Mouse (Mus musculus) liver, embryonic 12.5 days (tissue): ENCODE data around the gene Dnah2. TPM values are rescaled to one million over a fixed set of nuclear protein-coding genes. Genes with fewer than 3 reads are reported as not detected.

ENCODE experiments used
- ATAC-seq: fragments of 200-750 bp; cut with Nextera tagmentation; 2 replicates; pipeline ENCODE4 v1.8.0; 2017; ENCODE audit warnings: moderate number of reproducible peaks, mild to moderate bottlenecking, moderate library complexity
- H3K27ac ChIP-seq: fragments of 300-500 bp; sonication (generic); 2 replicates; pipeline ENCODE4 v1.5.1; 2016; ENCODE audit warnings: mild to moderate bottlenecking
- H3K27me3 ChIP-seq: fragments of 300-500 bp; sonication (generic); replicated peaks from 2 replicates; pipeline ENCODE4 v1.6.1; 2016; ENCODE audit warnings: mild to moderate bottlenecking, moderate library complexity
- H3K36me3 ChIP-seq: fragments of 300-500 bp; sonication (generic); 2 replicates; pipeline ENCODE4 v1.6.1; 2016; ENCODE audit warnings: mild to moderate bottlenecking, moderate library complexity
- H3K4me1 ChIP-seq: fragments of 300-500 bp; sonication (generic); 2 replicates; pipeline ENCODE4 v1.6.1; 2016
- H3K4me2 ChIP-seq: fragments of 300-500 bp; sonication (generic); 2 replicates; pipeline ENCODE4 v1.6.1; 2016; ENCODE audit warnings: mild to moderate bottlenecking, moderate library complexity
- H3K4me3 ChIP-seq: fragments of 300-500 bp; sonication (generic); 2 replicates; pipeline ENCODE4 v1.5.1; 2016; ENCODE audit warnings: mild to moderate bottlenecking, moderate library complexity
- H3K9ac ChIP-seq: fragments of 300-500 bp; sonication (generic); 2 replicates; pipeline ENCODE4 v1.6.1; 2016; ENCODE audit warnings: mild to moderate bottlenecking, moderate library complexity
- H3K9me3 ChIP-seq: fragments of 300-500 bp; sonication (generic); replicated peaks from 2 replicates; pipeline ENCODE4 v1.6.1; 2016; ENCODE audit warnings: mild to moderate bottlenecking, moderate library complexity
- WGBS: fragments of 180-500 bp; shearing (Covaris S2); methylation state at CpG from one replicate; pipeline ENCODE4 v1.1.7; 2016; ENCODE audit not compliant: insufficient replicate concordance; 5-methylcytosine and 5-hydroxymethylcytosine counted together
- polyA plus RNA-seq: library from polyadenylated mRNA; unstranded; fragments of >200 nt; fragmentation: Nextera tagmentation; extraction: Ambion mirVana; gene quantifications from 2 replicates; pipeline ENCODE4 v1.2.1, GENCODE M21; 2016

Gene Dnah2
- polyA plus RNA-seq, 1 experiment from 2014 or later = 0.06 TPM

DNA sequence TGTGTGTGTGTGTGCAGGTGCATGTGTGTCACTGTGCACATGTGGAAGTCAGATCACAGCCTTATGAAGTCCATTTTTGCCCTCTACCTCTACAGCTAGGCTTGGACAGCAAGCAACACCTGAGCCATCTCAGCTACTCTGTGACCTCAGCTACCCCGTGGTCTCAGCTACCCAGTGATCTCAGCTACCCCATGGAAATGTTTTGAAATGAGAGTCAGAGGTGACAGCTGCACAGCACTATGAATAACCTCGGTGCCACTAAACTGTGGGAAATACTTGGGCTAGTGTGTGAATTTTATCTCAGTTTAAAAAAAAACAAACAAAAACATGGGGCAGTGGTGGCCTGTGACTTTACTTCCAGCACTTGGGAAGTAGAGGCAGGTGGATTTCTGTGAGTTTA lies 58.0 kb downstream of the Dnah2 start:
- Histone ChIP-seq H3K4me2 (no peak overlapping the region), H3K27ac (no peak overlapping the region), H3K4me1 (peaks cover 7% of the 10 kb centered on the region), H3K9ac (no peak overlapping the region), H3K36me3 (no peaks in the 10 kb centered on the region), H3K9me3 (no peaks in the 10 kb centered on the region), H3K27me3 (peaks cover 5% of the 10 kb centered on the region; the same call in 1 of the 2 replicates), H3K4me3 (no peak overlapping the region)
- ATAC-seq = no peak
- 63% methylated on average over 2 of the region's 2 CpGs for WGBS

DNA sequence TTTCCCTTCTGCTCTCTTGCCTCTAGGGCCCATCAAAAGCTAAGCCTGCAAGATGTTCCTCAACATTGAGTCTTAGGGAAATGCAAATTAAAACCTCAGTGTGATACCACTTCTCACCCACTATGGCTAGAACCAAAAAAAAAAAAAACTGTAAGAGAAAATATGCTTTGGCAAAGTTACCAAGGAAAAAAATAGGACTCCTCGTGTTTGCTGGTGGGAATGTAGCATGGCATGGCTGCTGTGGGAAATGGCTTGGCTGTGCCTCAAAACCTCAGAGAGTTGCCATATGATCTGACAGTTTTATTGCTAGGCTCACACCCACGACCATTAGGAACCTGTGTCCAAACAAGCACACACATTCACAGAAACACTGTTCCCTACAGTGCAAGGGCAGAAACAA lies 61.4 kb downstream of the Dnah2 start:
- no peak for ATAC-seq
- no peaks in the 10 kb centered on the region; the same call in 1 of the 2 replicates for H3K27me3 ChIP-seq
- H3K4me3 ChIP-seq = no peak overlapping the region
- peaks cover 7% of the 10 kb centered on the region for H3K4me1 ChIP-seq
- H3K9me3 ChIP-seq = no peaks in the 10 kb centered on the region
- WGBS = 66% methylated on average over 2 of the region's 2 CpGs
- H3K36me3 ChIP-seq = no peaks in the 10 kb centered on the region
- no peak overlapping the region for H3K4me2 ChIP-seq
- H3K9ac ChIP-seq = no peak overlapping the region
- no peak overlapping the region for H3K27ac ChIP-seq

DNA sequence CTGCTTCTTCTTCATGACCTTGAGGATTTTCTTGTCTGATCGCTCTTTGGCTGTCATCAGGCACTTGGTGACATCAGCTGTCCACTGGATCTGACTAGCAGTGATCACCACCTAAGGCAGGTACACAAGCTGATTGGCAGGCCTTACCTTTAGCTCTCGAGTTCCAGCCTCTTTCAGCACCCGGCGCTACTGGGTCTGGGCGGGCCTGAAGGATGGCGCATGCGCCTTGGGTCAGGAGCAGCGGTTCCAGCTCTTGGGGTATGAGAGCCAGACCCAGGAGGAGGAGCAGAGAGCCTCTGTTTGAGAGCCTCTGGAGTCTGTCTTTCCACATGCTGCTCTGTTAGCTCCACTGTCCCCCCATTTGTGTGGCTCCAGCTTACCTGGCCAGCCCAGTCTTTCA lies 71.3 kb downstream of the Dnah2 start:
- Histone ChIP-seq H3K36me3 (no peaks in the 10 kb centered on the region), H3K4me1 (peaks cover 11% of the 10 kb centered on the region), H3K27ac (no peak overlapping the region), H3K4me3 (no peak overlapping the region), H3K27me3 (peaks cover 8% of the 10 kb centered on the region; the same call in 1 of the 2 replicates), H3K9ac (no peak overlapping the region), H3K4me2 (no peak overlapping the region), H3K9me3 (no peaks in the 10 kb centered on the region)
- ATAC-seq = no peak
- 73% methylated on average over 8 of the region's 8 CpGs for WGBS

DNA sequence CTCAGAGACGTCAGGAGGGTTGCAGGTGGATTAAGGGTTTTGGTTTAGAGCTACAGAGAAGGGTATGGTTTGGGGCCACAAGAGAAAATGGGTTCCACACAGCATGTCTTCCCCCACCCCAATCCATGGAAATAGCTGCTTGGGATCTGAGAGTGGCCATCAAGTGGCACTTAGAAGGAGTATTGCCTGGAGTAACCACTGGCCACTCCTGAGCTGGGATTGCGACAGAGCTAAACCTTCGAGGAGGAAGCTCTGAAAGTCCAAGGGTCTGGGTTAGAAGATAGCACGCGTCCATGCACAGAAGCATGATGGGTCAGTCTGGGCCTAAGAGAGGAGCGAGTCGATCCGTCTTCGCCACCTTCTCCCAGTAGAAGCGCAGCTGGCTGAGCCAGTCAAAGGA lies 72.1 kb downstream of the Dnah2 start:
- no peaks in the 10 kb centered on the region for H3K36me3 ChIP-seq
- H3K4me1 ChIP-seq = peaks cover 11% of the 10 kb centered on the region
- H3K27ac ChIP-seq = no peak overlapping the region
- ATAC-seq = no peak
- peaks cover 15% of the 10 kb centered on the region for H3K27me3 ChIP-seq
- no peak overlapping the region for H3K9ac ChIP-seq
- H3K9me3 ChIP-seq = no peaks in the 10 kb centered on the region
- no peak overlapping the region for H3K4me2 ChIP-seq
- H3K4me3 ChIP-seq = no peak overlapping the region
- WGBS = 70% methylated on average over 10 of the region's 10 CpGs

DNA sequence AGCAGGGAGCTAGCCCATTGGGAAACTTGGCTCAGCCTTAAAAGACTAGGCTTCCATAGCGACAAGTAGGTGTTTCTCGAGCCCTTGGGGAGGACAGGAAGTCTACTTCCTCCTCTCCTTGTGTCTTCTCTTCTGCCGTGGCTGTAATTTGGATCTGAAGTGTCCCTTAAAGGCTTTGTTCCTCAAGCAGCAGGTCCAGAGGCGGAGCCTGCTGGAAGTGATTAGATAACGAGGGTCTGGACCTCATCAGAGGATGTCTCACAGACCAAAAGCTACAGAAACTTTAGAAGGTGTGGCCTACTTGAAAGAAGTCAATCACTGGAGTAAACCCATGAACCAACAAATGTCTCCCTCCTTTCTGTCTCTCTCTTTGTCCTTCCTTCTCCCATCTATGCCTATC lies 74.2 kb downstream of the Dnah2 start:
- Histone ChIP-seq H3K9me3 (no peaks in the 10 kb centered on the region), H3K27me3 (peaks cover 32% of the 10 kb centered on the region), H3K9ac (no peak overlapping the region), H3K27ac (no peak overlapping the region), H3K4me2 (no peak overlapping the region), H3K36me3 (no peaks in the 10 kb centered on the region), H3K4me1 (peaks cover 11% of the 10 kb centered on the region), H3K4me3 (no peak overlapping the region)
- 6% methylated on average over 5 of the region's 5 CpGs for WGBS
- ATAC-seq = no peak

DNA sequence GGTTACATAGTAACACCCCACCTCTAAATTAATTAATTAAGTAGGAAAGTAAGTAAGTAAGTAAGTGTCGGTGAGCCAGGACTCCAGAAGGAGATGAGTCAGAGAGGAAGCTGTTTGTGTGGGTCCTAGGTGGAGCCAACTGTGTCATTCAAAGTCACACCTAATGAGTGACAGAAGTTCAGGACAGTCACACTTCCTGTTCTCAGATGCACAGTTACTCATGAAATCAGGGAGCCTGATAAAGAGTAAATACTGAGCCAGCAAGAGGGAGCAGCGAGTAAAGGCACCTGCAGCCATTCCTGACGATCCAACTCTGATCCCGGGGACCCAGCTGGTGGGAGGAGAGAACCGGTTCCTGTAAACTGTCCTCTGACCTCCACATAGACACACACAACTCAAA lies 76.2 kb downstream of the Dnah2 start:
- Histone ChIP-seq H3K36me3 (no peaks in the 10 kb centered on the region), H3K27ac (no peak overlapping the region), H3K4me3 (no peak overlapping the region), H3K9ac (no peak overlapping the region), H3K9me3 (no peaks in the 10 kb centered on the region), H3K4me2 (no peak overlapping the region), H3K27me3 (peaks cover 44% of the 10 kb centered on the region), H3K4me1 (peaks cover 11% of the 10 kb centered on the region)
- WGBS = 45% methylated on average over 5 of the region's 5 CpGs
- no peak for ATAC-seq

DNA sequence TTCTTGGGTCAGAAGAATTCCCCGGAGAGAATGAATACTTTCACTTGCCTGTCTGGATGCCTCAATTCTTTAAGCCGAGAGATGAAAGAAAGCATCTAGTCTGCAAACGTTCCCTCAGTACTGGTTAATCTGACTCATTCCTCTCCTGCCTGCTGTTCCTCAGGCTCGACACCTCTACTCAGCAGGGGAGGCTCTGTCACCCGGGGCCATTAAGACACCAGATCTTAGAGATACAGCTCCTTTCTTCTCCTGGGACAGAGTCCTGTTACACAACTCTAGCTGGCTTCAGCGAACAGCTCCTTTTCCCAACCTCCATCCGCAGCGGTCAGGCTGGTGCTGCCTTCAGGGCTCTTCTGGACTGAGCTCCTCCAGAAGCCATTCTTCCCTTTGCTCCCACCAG lies 77.4 kb downstream of the Dnah2 start:
- Histone ChIP-seq H3K4me1 (peaks cover 11% of the 10 kb centered on the region), H3K4me2 (no peak overlapping the region), H3K27ac (no peak overlapping the region), H3K9me3 (no peaks in the 10 kb centered on the region), H3K9ac (no peak overlapping the region), H3K27me3 (peaks cover 38% of the 10 kb centered on the region), H3K36me3 (no peaks in the 10 kb centered on the region), H3K4me3 (no peak overlapping the region)
- 23% methylated on average over 8 of the region's 8 CpGs for WGBS
- ATAC-seq = no peak

DNA sequence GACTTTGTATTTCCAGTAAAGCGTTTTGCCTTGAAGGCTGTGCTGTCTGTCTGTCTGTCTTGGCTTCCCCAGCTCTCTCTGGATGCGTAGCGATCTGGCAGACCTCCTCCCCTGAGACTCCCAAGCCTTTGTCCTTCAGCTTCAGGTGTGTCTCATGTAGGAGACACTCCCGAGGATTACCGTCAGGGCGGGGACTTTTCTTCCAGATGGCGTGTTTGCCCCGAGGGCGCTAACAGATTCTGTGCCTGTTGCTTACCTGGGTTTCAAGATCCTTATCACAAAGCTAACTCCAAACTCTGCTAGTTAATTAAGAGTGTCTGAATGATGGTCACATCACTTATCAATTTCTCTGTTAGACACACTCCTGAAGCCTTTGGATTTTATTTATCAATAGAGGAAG lies 79.6 kb downstream of the Dnah2 start:
- no peak overlapping the region for H3K4me2 ChIP-seq
- H3K27me3 ChIP-seq = peaks cover 49% of the 10 kb centered on the region
- H3K4me3 ChIP-seq = no peak overlapping the region
- H3K9me3 ChIP-seq = no peaks in the 10 kb centered on the region
- ATAC-seq = no peak
- no peak overlapping the region for H3K27ac ChIP-seq
- no peaks in the 10 kb centered on the region for H3K36me3 ChIP-seq
- no peak overlapping the region for H3K9ac ChIP-seq
- 62% methylated on average over 9 of the region's 9 CpGs for WGBS
- peaks cover 3% of the 10 kb centered on the region; the same call in 1 of the 2 replicates for H3K4me1 ChIP-seq

DNA sequence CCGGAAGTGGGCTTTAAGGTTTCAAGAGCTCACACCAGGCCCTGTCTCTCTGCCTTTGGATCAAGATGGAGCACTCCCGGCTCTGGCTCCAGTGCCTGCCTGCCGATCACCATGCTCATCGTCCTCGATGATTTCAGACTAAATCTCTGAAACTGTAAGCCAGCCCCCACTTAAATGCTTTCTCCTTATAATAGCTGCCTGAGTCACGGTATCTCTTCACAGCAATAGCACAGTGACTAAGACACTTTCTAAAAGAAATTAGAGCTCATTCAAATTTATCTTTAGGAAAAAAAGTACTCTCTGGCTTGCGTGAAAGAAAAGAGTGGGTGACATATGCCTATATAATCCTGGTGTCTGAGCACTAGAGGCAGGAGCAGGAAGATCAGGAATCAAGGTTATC lies 84.9 kb downstream of the Dnah2 start:
- WGBS = 83% methylated on average over 7 of the region's 7 CpGs
- no peak for ATAC-seq

DNA sequence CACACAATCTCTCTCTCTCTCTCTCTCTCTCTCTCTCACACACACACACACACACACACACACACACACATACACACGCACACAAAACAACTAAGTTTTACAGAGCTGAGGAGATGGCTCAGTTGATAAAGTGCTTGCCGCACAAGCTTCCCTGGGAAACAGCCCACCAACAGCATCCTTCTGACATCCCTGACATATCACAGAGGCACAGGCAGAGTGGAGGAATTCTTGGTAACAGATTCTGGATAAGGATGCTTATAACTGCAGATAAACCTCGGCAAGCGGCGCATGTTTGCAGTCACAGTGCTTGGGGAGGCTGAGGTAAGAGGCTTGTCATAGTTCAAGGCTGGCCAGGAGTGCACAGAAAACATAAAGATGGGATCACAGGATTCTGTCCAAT lies 87.3 kb downstream of the Dnah2 start:
- Histone ChIP-seq H3K27ac (no peak overlapping the region), H3K9ac (no peak overlapping the region), H3K9me3 (no peaks in the 10 kb centered on the region), H3K27me3 (peaks cover 11% of the 10 kb centered on the region), H3K4me1 (peaks cover 29% of the 10 kb centered on the region), H3K4me3 (no peak overlapping the region), H3K4me2 (no peak overlapping the region), H3K36me3 (no peaks in the 10 kb centered on the region)
- 17% methylated on average over 5 of the region's 5 CpGs for WGBS
- ATAC-seq = no peak

More for the DNA sequence above, 84.9 kb downstream of the Dnah2 start:
- H3K4me2 ChIP-seq = no peak overlapping the region
- peaks cover 17% of the 10 kb centered on the region for H3K27me3 ChIP-seq
- H3K4me1 ChIP-seq = peaks cover 13% of the 10 kb centered on the region
- H3K9me3 ChIP-seq = no peaks in the 10 kb centered on the region
- H3K4me3 ChIP-seq = no peak overlapping the region
- no peak overlapping the region for H3K27ac ChIP-seq
- no peaks in the 10 kb centered on the region for H3K36me3 ChIP-seq
- no peak overlapping the region for H3K9ac ChIP-seq

DNA sequence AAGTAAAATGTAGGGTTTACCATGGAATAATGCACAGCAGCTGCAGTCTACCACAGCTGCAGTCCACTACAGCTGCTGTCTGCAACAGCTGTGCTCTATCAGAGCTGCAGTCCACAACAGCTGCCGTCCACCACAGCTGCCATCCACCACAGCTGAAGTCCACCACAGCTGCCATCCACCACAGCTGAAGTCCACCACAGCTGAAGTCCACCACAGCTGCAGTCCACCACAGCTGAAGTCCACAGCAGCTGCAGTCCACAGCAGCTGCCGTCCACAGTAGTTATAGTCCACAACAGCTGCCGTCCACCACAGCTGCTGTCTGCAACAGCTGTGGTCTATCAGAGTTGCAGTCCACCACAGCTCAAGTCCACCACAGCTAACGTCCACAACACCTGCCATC lies 89.0 kb downstream of the Dnah2 start:
- 63% methylated on average over 4 of the region's 4 CpGs for WGBS

DNA sequence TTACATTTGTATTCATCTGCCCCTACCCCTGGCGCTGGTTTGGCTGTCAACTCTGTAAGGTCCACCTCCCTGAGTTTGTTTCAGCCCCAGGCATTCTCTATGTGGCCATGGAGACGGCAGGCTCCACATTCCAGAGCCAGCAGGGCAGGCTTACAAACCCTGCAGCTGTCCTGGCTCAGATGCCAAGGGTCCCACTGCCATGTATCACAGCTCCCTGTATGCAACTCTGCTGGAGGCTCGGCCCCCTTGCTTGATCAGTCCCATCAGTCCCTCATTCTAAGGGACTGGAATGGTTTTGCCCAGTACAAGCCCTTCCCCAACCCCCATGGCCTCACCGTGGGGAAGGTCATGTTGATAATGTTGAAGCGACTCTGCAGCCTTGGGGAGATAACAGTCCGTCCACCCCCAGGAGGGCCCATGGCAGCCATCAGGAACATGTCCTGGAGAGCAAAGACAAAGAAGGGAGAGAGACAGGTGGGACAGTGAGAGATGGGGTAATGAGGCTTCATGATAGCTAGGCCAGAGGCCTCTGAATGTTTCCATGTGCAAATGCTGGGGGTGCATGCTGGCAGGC lies 91.8 kb downstream of the Dnah2 start:
- no peak overlapping the region for H3K4me3 ChIP-seq
- H3K36me3 ChIP-seq = no peaks in the 10 kb centered on the region
- H3K9me3 ChIP-seq = no peaks in the 10 kb centered on the region
- H3K27ac ChIP-seq = no peak overlapping the region
- H3K4me2 ChIP-seq = peak overlapping the region; percentile 26; the same call in 1 of the 2 replicates
- H3K4me1 ChIP-seq = peaks cover 44% of the 10 kb centered on the region
- no peaks in the 10 kb centered on the region for H3K27me3 ChIP-seq
- 25% methylated on average over 6 of the region's 6 CpGs for WGBS
- ATAC-seq = peak; percentile 63
- H3K9ac ChIP-seq = no peak overlapping the region

More for the DNA sequence above, 89.0 kb downstream of the Dnah2 start:
- no peak overlapping the region for H3K27ac ChIP-seq
- no peaks in the 10 kb centered on the region for H3K9me3 ChIP-seq
- no peak overlapping the region for H3K4me3 ChIP-seq
- no peak overlapping the region for H3K9ac ChIP-seq
- no peaks in the 10 kb centered on the region for H3K27me3 ChIP-seq
- no peaks in the 10 kb centered on the region for H3K36me3 ChIP-seq
- no peak overlapping the region for H3K4me2 ChIP-seq
- no peak for ATAC-seq
- H3K4me1 ChIP-seq = peaks cover 33% of the 10 kb centered on the region
